Mouse (Mus musculus) forebrain, embryonic 12.5 days (tissue): Measurements from ENCODE around the gene Lef1. TPM values are rescaled to one million over a fixed set of nuclear protein-coding genes. Genes with fewer than 3 reads are reported as not detected.

Source experiments
- ATAC-seq: fragments of 200-750 bp; cut with Nextera tagmentation; 2 replicates; pipeline ENCODE4 v1.8.0; 2017; ENCODE audit warnings: moderate TSS enrichment; ENCODE audit not compliant: low FRiP score
- H3K27ac ChIP-seq: fragments of 300-500 bp; sonication (generic); 2 replicates; pipeline ENCODE4 v1.5.1; 2016; ENCODE audit warnings: mild to moderate bottlenecking
- H3K27me3 ChIP-seq: fragments of 300-500 bp; sonication (generic); 2 replicates; pipeline ENCODE4 v1.6.1; 2016; ENCODE audit warnings: mild to moderate bottlenecking
- H3K36me3 ChIP-seq: fragments of 300-500 bp; sonication (generic); replicated peaks from 2 replicates; pipeline ENCODE4 v1.6.1; 2016; ENCODE audit warnings: mild to moderate bottlenecking
- H3K4me1 ChIP-seq: fragments of 300-500 bp; sonication (generic); 2 replicates; pipeline ENCODE4 v1.6.1; 2016
- H3K4me2 ChIP-seq: fragments of 300-500 bp; sonication (generic); 2 replicates; pipeline ENCODE4 v1.6.1; 2016; ENCODE audit warnings: mild to moderate bottlenecking, moderate library complexity
- H3K4me3 ChIP-seq: fragments of 300-500 bp; sonication (generic); replicated peaks from 2 replicates; pipeline ENCODE4 v1.5.1; 2016; ENCODE audit warnings: mild to moderate bottlenecking
- H3K9ac ChIP-seq: fragments of 300-500 bp; sonication (generic); 2 replicates; pipeline ENCODE4 v1.6.1; 2016; ENCODE audit warnings: mild to moderate bottlenecking
- H3K9me3 ChIP-seq: fragments of 300-500 bp; sonication (generic); 2 replicates; pipeline ENCODE4 v1.6.1; 2016
- WGBS: fragments of 180-500 bp; shearing (Covaris S2); methylation state at CpG from one replicate; pipeline ENCODE4 v1.1.7; 2016; 5-methylcytosine and 5-hydroxymethylcytosine counted together
- polyA plus RNA-seq: library from polyadenylated mRNA; unstranded; fragments of >200 nt; fragmentation: Nextera tagmentation; extraction: Ambion mirVana; gene quantifications from 2 replicates; pipeline ENCODE4 v1.2.1, GENCODE M21; 2016

The Lef1 gene
- polyA plus RNA-seq, 1 experiment from 2014 or later = 55.1 TPM

- Histone ChIP-seq H3K4me3 (no peak overlapping the region), H3K4me2 (no peak overlapping the region), H3K4me1 (peaks cover 32% of the 10 kb centered on the region), H3K36me3 (no peaks in the 10 kb centered on the region; the same call in 1 of the 2 replicates), H3K27ac (no peak overlapping the region), H3K27me3 (no peaks in the 10 kb centered on the region), H3K9me3 (no peaks in the 10 kb centered on the region), H3K9ac (no peak overlapping the region)
- WGBS = 82% methylated on average over 4 of the region's 4 CpGs
- no peak for ATAC-seq
Measured at GRCm38 (mm10) chr3:131172293-131172692, 62.0 kb downstream of the Lef1 start.

- 82% methylated on average over 11 of the region's 11 CpGs for WGBS
- no peaks in the 10 kb centered on the region for H3K9me3 ChIP-seq
- no peak overlapping the region for H3K9ac ChIP-seq
- no peak overlapping the region for H3K4me3 ChIP-seq
- no peak for ATAC-seq
- H3K4me2 ChIP-seq = no peak overlapping the region
- peaks cover 29% of the 10 kb centered on the region; the same call in 1 of the 2 replicates for H3K4me1 ChIP-seq
- no peak overlapping the region for H3K27ac ChIP-seq
- H3K27me3 ChIP-seq = no peaks in the 10 kb centered on the region
- H3K36me3 ChIP-seq = no peaks in the 10 kb centered on the region
Measured at GRCm38 (mm10) chr3:131181006-131181405, 70.7 kb downstream of the Lef1 start.

- Histone ChIP-seq H3K27ac (no peak overlapping the region), H3K4me2 (no peak overlapping the region), H3K9ac (no peak overlapping the region), H3K4me3 (no peak overlapping the region), H3K9me3 (no peaks in the 10 kb centered on the region), H3K27me3 (no peaks in the 10 kb centered on the region), H3K36me3 (no peaks in the 10 kb centered on the region), H3K4me1 (peaks cover 21% of the 10 kb centered on the region; the same call in 1 of the 2 replicates)
- 38% methylated on average over 6 of the region's 6 CpGs for WGBS
- ATAC-seq = peak; percentile 66; the same call in 1 of the 2 replicates
Measured at GRCm38 (mm10) chr3:131182158-131182557, 71.9 kb downstream of the Lef1 start.

- H3K36me3 ChIP-seq = no peaks in the 10 kb centered on the region
- H3K4me1 ChIP-seq = peaks cover 20% of the 10 kb centered on the region; the same call in 1 of the 2 replicates
- no peak overlapping the region for H3K9ac ChIP-seq
- 84% methylated on average over 5 of the region's 5 CpGs for WGBS
- no peak overlapping the region for H3K27ac ChIP-seq
- no peak overlapping the region for H3K4me3 ChIP-seq
- H3K27me3 ChIP-seq = no peaks in the 10 kb centered on the region
- no peaks in the 10 kb centered on the region for H3K9me3 ChIP-seq
- H3K4me2 ChIP-seq = no peak overlapping the region
- no peak for ATAC-seq
Measured at GRCm38 (mm10) chr3:131186193-131186592, 75.9 kb downstream of the Lef1 start.

- Histone ChIP-seq H3K36me3 (no peaks in the 10 kb centered on the region; the same call in 1 of the 2 replicates), H3K4me3 (no peak overlapping the region), H3K4me1 (peaks cover 15% of the 10 kb centered on the region; the same call in 1 of the 2 replicates), H3K9me3 (no peaks in the 10 kb centered on the region), H3K4me2 (no peak overlapping the region), H3K27ac (no peak overlapping the region), H3K27me3 (no peaks in the 10 kb centered on the region), H3K9ac (no peak overlapping the region)
- WGBS = 61% methylated on average over 11 of the region's 11 CpGs
- 0 out of 2 replicates have a peak, but pooled peaks have one; percentile 3 for ATAC-seq
Measured at GRCm38 (mm10) chr3:131190239-131190638, 80.0 kb downstream of the Lef1 start.

- ATAC-seq = 0 out of 2 replicates have a peak, but pooled peaks have one; percentile 36
- 76% methylated on average over 19 of the region's 19 CpGs for WGBS
Measured at GRCm38 (mm10) chr3:131190671-131191367, 80.5 kb downstream of the Lef1 start.

GRCm38 (mm10) chr3:131191454-131191853 lies 81.2 kb downstream of the Lef1 start:
- Histone ChIP-seq H3K4me2 (no peak overlapping the region), H3K9me3 (no peaks in the 10 kb centered on the region), H3K4me3 (no peak overlapping the region), H3K4me1 (peaks cover 23% of the 10 kb centered on the region; the same call in 1 of the 2 replicates), H3K27me3 (no peaks in the 10 kb centered on the region), H3K36me3 (no peaks in the 10 kb centered on the region; the same call in 1 of the 2 replicates), H3K27ac (no peak overlapping the region), H3K9ac (no peak overlapping the region)
- WGBS = 72% methylated on average over 7 of the region's 7 CpGs
- 0 out of 2 replicates have a peak, but pooled peaks have one; percentile 20 for ATAC-seq

More at GRCm38 (mm10) chr3:131190671-131191367, 80.5 kb downstream of the Lef1 start:
- Histone ChIP-seq H3K36me3 (no peaks in the 10 kb centered on the region; the same call in 1 of the 2 replicates), H3K4me1 (peaks cover 17% of the 10 kb centered on the region; the same call in 1 of the 2 replicates), H3K9ac (no peak overlapping the region), H3K9me3 (no peaks in the 10 kb centered on the region), H3K27me3 (no peaks in the 10 kb centered on the region), H3K4me3 (no peak overlapping the region), H3K27ac (no peak overlapping the region), H3K4me2 (no peak overlapping the region)

GRCm38 (mm10) chr3:131196050-131196449 lies 85.8 kb downstream of the Lef1 start:
- ATAC-seq = no peak
- H3K9ac ChIP-seq = no peak overlapping the region
- no peaks in the 10 kb centered on the region; the same call in 1 of the 2 replicates for H3K36me3 ChIP-seq
- no peak overlapping the region for H3K4me3 ChIP-seq
- H3K27me3 ChIP-seq = no peaks in the 10 kb centered on the region
- no peaks in the 10 kb centered on the region for H3K9me3 ChIP-seq
- peaks cover 22% of the 10 kb centered on the region for H3K4me1 ChIP-seq
- 76% methylated on average over 10 of the region's 10 CpGs for WGBS
- no peak overlapping the region for H3K4me2 ChIP-seq
- no peak overlapping the region for H3K27ac ChIP-seq

- no peaks in the 10 kb centered on the region; the same call in 1 of the 2 replicates for H3K36me3 ChIP-seq
- H3K4me2 ChIP-seq = no peak overlapping the region
- H3K9ac ChIP-seq = no peak overlapping the region
- H3K4me1 ChIP-seq = peaks cover 19% of the 10 kb centered on the region
- 72% methylated on average over 8 of the region's 8 CpGs for WGBS
- no peak overlapping the region for H3K27ac ChIP-seq
- no peak overlapping the region for H3K4me3 ChIP-seq
- H3K27me3 ChIP-seq = no peaks in the 10 kb centered on the region
- no peaks in the 10 kb centered on the region for H3K9me3 ChIP-seq
- no peak for ATAC-seq
Measured at GRCm38 (mm10) chr3:131196507-131197019, 86.3 kb downstream of the Lef1 start.

- Histone ChIP-seq H3K36me3 (no peaks in the 10 kb centered on the region), H3K9ac (no peak overlapping the region), H3K4me1 (peaks cover 29% of the 10 kb centered on the region), H3K4me3 (no peak overlapping the region), H3K27ac (no peak overlapping the region), H3K27me3 (no peaks in the 10 kb centered on the region), H3K9me3 (no peaks in the 10 kb centered on the region), H3K4me2 (no peak overlapping the region)
- ATAC-seq = no peak
- 93% methylated on average over 3 of the region's 3 CpGs for WGBS
Measured at GRCm38 (mm10) chr3:131198991-131199390, 88.7 kb downstream of the Lef1 start.

GRCm38 (mm10) chr3:131199590-131200288 lies 89.5 kb downstream of the Lef1 start:
- Histone ChIP-seq H3K4me2 (no peak overlapping the region), H3K9ac (no peak overlapping the region), H3K36me3 (no peaks in the 10 kb centered on the region), H3K27me3 (no peaks in the 10 kb centered on the region), H3K4me3 (no peak overlapping the region), H3K27ac (no peak overlapping the region), H3K4me1 (peaks cover 29% of the 10 kb centered on the region), H3K9me3 (no peaks in the 10 kb centered on the region)
- ATAC-seq = no peak
- 60% methylated on average over 20 of the region's 20 CpGs for WGBS

GRCm38 (mm10) chr3:131202311-131202710 lies 92.0 kb downstream of the Lef1 start:
- no peaks in the 10 kb centered on the region for H3K9me3 ChIP-seq
- peaks cover 16% of the 10 kb centered on the region for H3K4me1 ChIP-seq
- no peak for ATAC-seq
- no peak overlapping the region for H3K27ac ChIP-seq
- H3K36me3 ChIP-seq = 0 out of 2 replicates have a peak, but pooled peaks cover 2% of the 10 kb centered on the region
- no peak overlapping the region for H3K9ac ChIP-seq
- WGBS = 36% methylated on average over 7 of the region's 7 CpGs
- H3K4me2 ChIP-seq = no peak overlapping the region
- no peaks in the 10 kb centered on the region for H3K27me3 ChIP-seq
- no peak overlapping the region for H3K4me3 ChIP-seq
